Mouse (Mus musculus) hindbrain, embryonic 11.5 days (tissue): ENCODE measurements at regions not wholly inside any gene's neighbourhood (a gene's known extent, or its start where the extent isn't known, plus 50 kb on each side); places are given as distances from the start of the nearest gene placed in this dataset.

ENCODE experiments used
- ATAC-seq: fragments of 200-750 bp; cut with Nextera tagmentation; 2 replicates; pipeline ENCODE4 v1.8.0; 2017; ENCODE audit warnings: mild to moderate bottlenecking, moderate TSS enrichment, moderate library complexity; ENCODE audit not compliant: low FRiP score
- DNase-seq: peaks from one replicate; pipeline ENCODE4 v3.0.0-alpha.2; 2015; ENCODE audit warnings: low spot score
- H3K27ac ChIP-seq: fragments of 300-500 bp; sonication (generic); 2 replicates; pipeline ENCODE4 v1.5.1; 2014; ENCODE audit warnings: mild to moderate bottlenecking, low read depth, low read length
- H3K27me3 ChIP-seq: fragments of 300-500 bp; sonication (generic); 2 replicates; pipeline ENCODE4 v1.6.1; 2014; ENCODE audit warnings: mild to moderate bottlenecking, low read length, moderate library complexity, mixed read lengths; ENCODE audit not compliant: control insufficient read depth, insufficient read depth
- H3K36me3 ChIP-seq: fragments of 300-500 bp; sonication (generic); 2 replicates; pipeline ENCODE4 v1.6.1; 2014; ENCODE audit warnings: mild to moderate bottlenecking, low read length, moderate library complexity, mixed read lengths; ENCODE audit not compliant: control insufficient read depth, insufficient read depth
- H3K4me1 ChIP-seq: fragments of 300-500 bp; sonication (generic); replicated peaks from 2 replicates; pipeline ENCODE4 v1.6.1; 2014; ENCODE audit warnings: low read length, mixed read lengths; ENCODE audit not compliant: control insufficient read depth, insufficient read depth
- H3K4me2 ChIP-seq: fragments of 300-500 bp; sonication (generic); replicated peaks from 2 replicates; pipeline ENCODE4 v1.6.1; 2014; ENCODE audit warnings: mild to moderate bottlenecking, low read depth, low read length
- H3K4me3 ChIP-seq: fragments of 300-500 bp; sonication (generic); 2 replicates; pipeline ENCODE4 v1.5.1; 2014; ENCODE audit warnings: low read depth, low read length
- H3K9ac ChIP-seq: fragments of 300-500 bp; sonication (generic); 2 replicates; pipeline ENCODE4 v1.6.1; 2014; ENCODE audit warnings: low read depth, low read length
- H3K9me3 ChIP-seq: fragments of 300-500 bp; sonication (generic); 2 replicates; pipeline ENCODE4 v1.6.1; 2016; ENCODE audit warnings: low read length; ENCODE audit not compliant: control insufficient read depth
- WGBS: fragments of 180-500 bp; shearing (Covaris S2); extraction: QIAGEN DNeasy Blood & Tissue Kit; methylation state at CpG from one replicate; pipeline ENCODE4 v1.1.7; 2014; 5-methylcytosine and 5-hydroxymethylcytosine counted together

- H3K9ac ChIP-seq = no peak overlapping the region
- no peak overlapping the region for H3K27ac ChIP-seq
- H3K4me3 ChIP-seq = no peak overlapping the region
- DNase-seq (no peak), ATAC-seq (no peak)
- WGBS = 80% methylated on average over 4 of the region's 4 CpGs
- no peaks in the 10 kb centered on the region for H3K27me3 ChIP-seq
- H3K4me2 ChIP-seq = no peak overlapping the region
- H3K36me3 ChIP-seq = no peaks in the 10 kb centered on the region
- no peaks in the 10 kb centered on the region for H3K4me1 ChIP-seq
- no peaks in the 10 kb centered on the region for H3K9me3 ChIP-seq
These were observed 189.1 kb upstream of the Lpp start for GRCm38 (mm10) chr16:24204064-24204730.

DNA sequence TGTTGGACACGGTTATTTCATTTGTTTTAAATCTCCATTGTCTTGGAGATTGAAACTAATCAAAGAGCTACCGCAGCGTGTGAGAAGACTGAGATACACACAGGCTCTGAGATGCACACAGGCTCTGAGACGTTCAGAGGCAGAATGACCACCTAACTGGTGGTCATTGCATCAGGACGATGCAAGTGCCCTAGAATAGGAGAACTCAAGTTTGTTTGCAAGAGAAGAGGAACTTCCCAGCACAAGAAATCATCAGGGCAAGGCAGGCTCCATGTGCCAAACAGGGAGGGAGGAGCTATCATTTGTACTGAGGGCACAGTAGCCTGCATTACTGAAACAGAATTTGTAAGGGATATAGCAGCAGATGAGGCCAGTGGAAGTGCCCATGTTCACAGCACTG lies 190.7 kb upstream of the Lpp start:
- ATAC-seq (no peak), DNase-seq (no peak)
- H3K27me3 ChIP-seq = no peaks in the 10 kb centered on the region
- no peaks in the 10 kb centered on the region for H3K9me3 ChIP-seq
- no peak overlapping the region for H3K9ac ChIP-seq
- H3K4me2 ChIP-seq = no peak overlapping the region
- H3K27ac ChIP-seq = no peak overlapping the region
- WGBS = 89% methylated on average over 5 of the region's 5 CpGs
- no peak overlapping the region for H3K4me3 ChIP-seq
- H3K4me1 ChIP-seq = no peaks in the 10 kb centered on the region
- no peaks in the 10 kb centered on the region for H3K36me3 ChIP-seq

DNA sequence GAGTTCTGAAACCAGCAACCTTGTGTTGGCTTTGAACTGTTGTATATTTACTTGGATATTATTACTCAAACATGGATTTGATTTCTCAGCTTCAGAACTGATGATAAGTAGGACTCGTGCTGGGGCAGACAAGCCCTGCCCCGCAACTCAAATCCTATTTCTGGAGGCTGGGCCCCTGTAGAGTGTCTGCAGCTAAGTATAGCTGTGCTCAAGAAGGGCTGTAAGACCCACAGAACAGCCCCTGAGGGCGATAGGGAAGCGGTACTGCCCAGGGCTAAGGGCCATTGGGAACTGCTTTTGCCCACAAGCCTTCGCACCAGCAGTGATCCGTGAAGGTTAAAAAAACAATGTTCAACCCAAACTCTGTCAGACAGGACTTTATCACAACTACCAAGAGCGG lies 191.9 kb upstream of the Lpp start:
- Histone ChIP-seq H3K9ac (no peak overlapping the region), H3K36me3 (no peaks in the 10 kb centered on the region), H3K27ac (no peak overlapping the region), H3K9me3 (no peaks in the 10 kb centered on the region), H3K4me1 (no peaks in the 10 kb centered on the region), H3K27me3 (no peaks in the 10 kb centered on the region), H3K4me3 (no peak overlapping the region), H3K4me2 (no peak overlapping the region)
- ATAC-seq (no peak), DNase-seq (no peak)
- WGBS = 79% methylated on average over 7 of the region's 7 CpGs

DNA sequence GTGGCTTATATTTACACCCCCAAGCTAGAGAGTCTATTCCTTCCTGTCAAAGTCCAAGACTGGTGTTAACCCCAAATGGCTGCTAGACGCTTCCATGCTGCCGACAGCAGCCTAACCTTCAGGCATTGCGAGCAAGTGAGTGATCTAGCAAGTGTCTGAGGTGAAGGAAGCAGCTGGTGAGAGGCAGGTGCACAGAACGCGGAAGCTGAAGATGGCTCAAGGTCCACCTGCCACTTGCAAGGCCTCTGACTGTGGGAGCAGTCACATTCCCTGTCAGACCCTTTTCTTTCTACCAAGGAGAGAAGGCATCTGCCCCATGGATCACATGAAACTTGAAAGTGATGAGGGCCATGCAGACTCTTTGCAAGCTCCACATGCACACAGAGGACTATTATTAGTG lies 193.1 kb upstream of the Lpp start:
- Histone ChIP-seq H3K9ac (no peak overlapping the region), H3K27ac (no peak overlapping the region), H3K4me1 (no peaks in the 10 kb centered on the region), H3K4me3 (no peak overlapping the region), H3K27me3 (no peaks in the 10 kb centered on the region), H3K4me2 (no peak overlapping the region), H3K36me3 (no peaks in the 10 kb centered on the region), H3K9me3 (no peaks in the 10 kb centered on the region)
- 92% methylated on average over 5 of the region's 5 CpGs for WGBS
- ATAC-seq = no peak
- no peak for DNase-seq

DNA sequence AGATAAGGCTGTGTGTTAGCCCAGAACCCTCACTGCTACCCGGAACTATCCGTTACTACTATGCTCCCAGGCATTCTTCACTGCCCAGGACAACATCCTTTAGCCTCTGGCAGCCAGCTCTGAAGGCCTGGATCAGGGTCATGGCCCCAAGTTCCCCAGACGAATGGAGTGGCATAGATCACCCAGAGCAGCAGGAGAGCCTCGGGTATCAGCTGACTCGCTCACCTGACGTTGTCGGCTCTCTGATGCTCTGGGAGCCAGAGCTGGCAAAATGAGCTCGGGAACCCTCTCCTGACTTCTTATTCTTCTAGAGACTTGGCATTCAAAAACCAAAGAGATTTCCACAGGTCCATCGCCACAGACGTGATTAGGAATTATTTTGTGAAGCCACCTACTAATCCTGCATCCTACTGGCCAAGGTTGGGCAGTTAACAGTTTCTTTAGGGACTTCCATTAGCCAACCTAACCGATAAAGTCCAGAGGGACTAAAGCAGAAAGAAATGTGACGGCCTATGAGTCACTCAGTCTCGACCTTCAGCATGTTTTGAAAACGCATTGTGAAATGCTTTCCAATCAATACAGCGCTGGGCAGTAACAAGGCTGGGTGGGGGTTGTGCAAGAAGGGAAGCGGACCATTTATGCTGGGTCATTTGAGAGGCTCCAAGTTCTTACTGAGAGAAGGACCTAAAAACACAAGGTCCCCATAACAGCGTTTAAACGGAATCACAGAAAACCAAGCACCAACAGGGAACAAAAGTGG lies 193.7 kb upstream of the Lpp start:
- Histone ChIP-seq H3K4me1 (no peaks in the 10 kb centered on the region), H3K27me3 (no peaks in the 10 kb centered on the region), H3K36me3 (no peaks in the 10 kb centered on the region), H3K4me3 (no peak overlapping the region), H3K4me2 (no peak overlapping the region), H3K9me3 (no peaks in the 10 kb centered on the region), H3K27ac (no peak overlapping the region), H3K9ac (no peak overlapping the region)
- WGBS = 80% methylated on average over 18 of the region's 18 CpGs
- DNase-seq (no peak), ATAC-seq (no peak)

DNA sequence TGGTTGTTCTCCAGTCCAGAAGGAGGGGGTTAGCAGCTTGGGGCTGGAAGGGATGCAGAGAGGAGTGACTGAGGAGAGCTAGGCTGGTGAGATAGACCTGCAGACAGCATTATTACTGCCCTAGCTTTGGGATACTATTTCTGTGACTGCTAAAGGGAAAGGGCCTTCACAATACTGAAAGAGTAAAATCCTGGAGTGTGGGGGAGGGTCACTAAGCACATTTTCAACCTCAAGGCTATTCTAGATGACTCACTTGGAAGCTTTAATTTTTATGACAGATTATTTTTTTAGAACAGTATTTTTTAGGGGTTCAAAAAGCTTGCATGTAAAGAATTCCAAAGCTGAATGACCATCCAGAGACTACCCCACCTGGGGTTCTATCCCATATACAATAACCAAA lies 195.0 kb upstream of the Lpp start:
- no peak overlapping the region for H3K4me3 ChIP-seq
- no peak for ATAC-seq
- no peaks in the 10 kb centered on the region for H3K36me3 ChIP-seq

GRCm38 (mm10) chr16:24197618-24198017 lies 195.7 kb upstream of the Lpp start:
- Histone ChIP-seq H3K9ac (no peak overlapping the region), H3K4me3 (no peak overlapping the region), H3K4me1 (no peaks in the 10 kb centered on the region), H3K27me3 (no peaks in the 10 kb centered on the region), H3K4me2 (no peak overlapping the region), H3K9me3 (no peaks in the 10 kb centered on the region), H3K36me3 (no peaks in the 10 kb centered on the region), H3K27ac (no peak overlapping the region)
- 81% methylated on average over 5 of the region's 5 CpGs for WGBS
- ATAC-seq = no peak
- DNase-seq = no peak

More for the DNA sequence above, 195.0 kb upstream of the Lpp start:
- no peaks in the 10 kb centered on the region for H3K9me3 ChIP-seq
- no peaks in the 10 kb centered on the region for H3K27me3 ChIP-seq
- no peak overlapping the region for H3K4me2 ChIP-seq
- H3K9ac ChIP-seq = no peak overlapping the region
- no peak overlapping the region for H3K27ac ChIP-seq
- H3K4me1 ChIP-seq = no peaks in the 10 kb centered on the region
- DNase-seq = no peak

DNA sequence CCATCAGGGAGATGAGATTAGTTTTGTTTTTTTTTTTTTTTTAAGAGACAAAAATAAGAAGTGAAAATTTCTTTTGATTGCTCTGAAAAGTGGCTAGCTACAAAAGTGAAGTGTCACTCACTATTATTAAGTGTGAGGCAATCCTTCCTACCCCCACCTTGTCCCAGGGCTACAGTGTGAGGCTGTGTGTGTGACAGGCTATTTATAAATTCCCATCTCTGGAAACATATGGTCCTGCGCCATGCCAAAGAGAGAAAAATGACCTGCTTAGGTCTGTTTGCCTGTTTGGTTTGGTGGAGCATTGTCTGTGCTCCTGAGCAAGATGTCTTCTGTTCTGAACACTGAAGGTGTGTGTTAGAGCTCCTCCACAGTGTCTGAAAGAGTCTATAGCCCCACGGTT lies 199.4 kb upstream of the Lpp start:
- Histone ChIP-seq H3K4me1 (no peaks in the 10 kb centered on the region), H3K4me2 (no peak overlapping the region), H3K9me3 (no peaks in the 10 kb centered on the region), H3K36me3 (no peaks in the 10 kb centered on the region), H3K27me3 (no peaks in the 10 kb centered on the region), H3K4me3 (no peak overlapping the region), H3K27ac (no peak overlapping the region), H3K9ac (no peak overlapping the region)
- DNase-seq = no peak
- WGBS = 82% methylated on average over 2 of the region's 2 CpGs
- no peak for ATAC-seq

GRCm38 (mm10) chr16:24193251-24193873 lies 199.9 kb upstream of the Lpp start:
- no peaks in the 10 kb centered on the region for H3K36me3 ChIP-seq
- H3K4me1 ChIP-seq = no peaks in the 10 kb centered on the region
- no peaks in the 10 kb centered on the region for H3K9me3 ChIP-seq
- 72% methylated on average over 15 of the region's 15 CpGs for WGBS
- no peak overlapping the region for H3K4me2 ChIP-seq
- DNase-seq (no peak), ATAC-seq (no peak)
- H3K4me3 ChIP-seq = no peak overlapping the region
- H3K9ac ChIP-seq = no peak overlapping the region
- H3K27ac ChIP-seq = no peak overlapping the region
- no peaks in the 10 kb centered on the region for H3K27me3 ChIP-seq
